Mouse (Mus musculus) B cell, adult 2 months (primary cell): ENCODE measurements at regions not wholly inside any gene's neighbourhood (a gene's known extent, or its start where the extent isn't known, plus 50 kb on each side); places are given as distances from the start of the nearest gene placed in this dataset.
A peak's percentile ranks its signal among the peaks of the same experiment; 100 is the strongest.

Experiments used
- DNase-seq, 2 experiments: peaks; one replicate each; pipeline ENCODE4 v3.0.0; 2022

- no peak for DNase-seq
Measured at GRCm38 (mm10) chr8:92522519-92522918, 151.6 kb upstream of the Irx6 start.

GRCm38 (mm10) chr8:92529756-92530155 lies 144.3 kb upstream of the Irx6 start:
- no peak for DNase-seq

GRCm38 (mm10) chr8:92540636-92541035 lies 133.5 kb upstream of the Irx6 start:
- DNase-seq: no peak

- DNase-seq: no peak
Measured at GRCm38 (mm10) chr8:92545347-92546059, 128.6 kb upstream of the Irx6 start.

GRCm38 (mm10) chr8:92555140-92555539 lies 118.9 kb upstream of the Irx6 start:
- no peak for DNase-seq

GRCm38 (mm10) chr8:92555631-92556030 lies 118.5 kb upstream of the Irx6 start:
- DNase-seq: no peak

GRCm38 (mm10) chr8:92562471-92562870 lies 111.6 kb upstream of the Irx6 start:
- DNase-seq: no peak

GRCm38 (mm10) chr8:92562962-92563361 lies 111.1 kb upstream of the Irx6 start:
- no peak for DNase-seq

GRCm38 (mm10) chr8:92569650-92570049 lies 104.4 kb upstream of the Irx6 start:
- no peak for DNase-seq

GRCm38 (mm10) chr8:92579446-92579845 lies 94.6 kb upstream of the Irx6 start:
- DNase-seq: no peak

- no peak for DNase-seq
Measured at GRCm38 (mm10) chr8:92581051-92581450, 93.0 kb upstream of the Irx6 start.

GRCm38 (mm10) chr8:92600766-92601165 lies 73.3 kb upstream of the Irx6 start:
- DNase-seq: no peak

GRCm38 (mm10) chr8:92602973-92603372 lies 71.1 kb upstream of the Irx6 start:
- DNase-seq: no peak

- no peak for DNase-seq
Measured at GRCm38 (mm10) chr8:92605631-92606030, 68.5 kb upstream of the Irx6 start.

GRCm38 (mm10) chr8:92607604-92608003 lies 66.5 kb upstream of the Irx6 start:
- no peak for DNase-seq

GRCm38 (mm10) chr8:92609908-92610307 lies 64.2 kb upstream of the Irx6 start:
- DNase-seq: no peak

GRCm38 (mm10) chr8:92610487-92611059 lies 63.5 kb upstream of the Irx6 start:
- no peak for DNase-seq

- DNase-seq: peak; percentile 14 to 20
Measured at GRCm38 (mm10) chr8:92613486-92613885, 60.6 kb upstream of the Irx6 start.

- DNase-seq: no peak
Measured at GRCm38 (mm10) chr8:92616341-92617115, 57.6 kb upstream of the Irx6 start.

- no peak for DNase-seq
Measured at GRCm38 (mm10) chr8:92618281-92618680, 55.8 kb upstream of the Irx6 start.
